Comparison of ENCODE assay signal across 8 mouse cellular contexts in genomic region chr10:74937003-74937790, GRCm38 (mm10). TPM values are rescaled to one million over a fixed set of nuclear protein-coding genes. Genes with fewer than 3 reads are reported as not detected.
DNase-seq lines count a peak whose midpoint lies in the region; ATAC-seq lines count a peak whose summit lies in the region.

No protein-coding gene starts in this region.

- H3K4me3 ChIP-seq in liver, embryonic 12.5 days = no peak overlapping the region
- H3K4me3 ChIP-seq in neural tube, embryonic 12.5 days = no peak overlapping the region

- H3K36me3 ChIP-seq in liver, embryonic 12.5 days = no peaks in the 10 kb centered on the region
- no peaks in the 10 kb centered on the region for H3K36me3 ChIP-seq in neural tube, embryonic 12.5 days

- no peak overlapping the region for H3K4me2 ChIP-seq in liver, embryonic 12.5 days
- no peak overlapping the region for H3K4me2 ChIP-seq in neural tube, embryonic 12.5 days (replicated peaks)

- H3K27ac ChIP-seq in liver, embryonic 12.5 days = no peak overlapping the region
- H3K27ac ChIP-seq in neural tube, embryonic 12.5 days = no peak overlapping the region

- WGBS in liver, embryonic 12.5 days (ENCODE audit: insufficient replicate concordance) = 66% methylated on average over 10 of the region's 10 CpGs
- 81% methylated on average over 10 of the region's 10 CpGs for WGBS in neural tube, embryonic 12.5 days

- H3K4me1 ChIP-seq in liver, embryonic 12.5 days = no peaks in the 10 kb centered on the region
- H3K4me1 ChIP-seq in neural tube, embryonic 12.5 days = no peaks in the 10 kb centered on the region

- no peak overlapping the region for H3K9ac ChIP-seq in liver, embryonic 12.5 days
- H3K9ac ChIP-seq in neural tube, embryonic 12.5 days = no peak overlapping the region

- no peaks in the 10 kb centered on the region for H3K27me3 ChIP-seq in liver, embryonic 12.5 days (replicated peaks)
- H3K27me3 ChIP-seq in neural tube, embryonic 12.5 days (replicated peaks) = no peaks in the 10 kb centered on the region

- H3K9me3 ChIP-seq in liver, embryonic 12.5 days (replicated peaks) = no peaks in the 10 kb centered on the region
- H3K9me3 ChIP-seq in neural tube, embryonic 12.5 days = no peaks in the 10 kb centered on the region

- ATAC-seq in liver, embryonic 12.5 days = peak; percentile 29
- ATAC-seq in neural tube, embryonic 12.5 days (ENCODE audit: low FRiP score, low read depth) = peak; percentile 61

- peak; percentile 31 to 66 for DNase-seq in adrenal gland, adult (ENCODE audit: inconsistent age in 2 of 2, low spot score in 1 of 2)
- DNase-seq in adrenal gland, adult 8-10 months = no peak
- DNase-seq in right cerebral cortex, adult 18-20 months = peak; percentile 46
- no peak for DNase-seq in right cerebral cortex, adult 2 months (ENCODE audit: low spot score in 2 of 2)
- DNase-seq in forelimb bud, embryonic 11.5 days (ENCODE audit: low read depth, low spot score) = peak; percentile 27
- DNase-seq in T-cell, adult 2 months (ENCODE audit: low spot score) = no peak

RNA-seq across cellular contexts. Expression of gene Gnaz, which starts 29.8 kb away (rescaled TPM):
- 10 to 100 TPM in 2 of 4 experiments, 1 to 10 TPM in 2; 3.6 to 14.9 (median 8.5) TPM for total RNA-seq in adrenal gland, adult 8-10 months (2022)
- 9.0 and 9.6 TPM in 2 replicates for polyA plus RNA-seq in liver, embryonic 12.5 days (2016; fragmentation: Nextera tagmentation; extraction: Ambion mirVana)
- 26.6 and 33.9 TPM in 2 replicates for polyA plus RNA-seq in neural tube, embryonic 12.5 days (2016; fragmentation: Nextera tagmentation; extraction: Ambion mirVana)

Comparison
In these comparisons a context has a peak if more than half of its experiments do, and no peak if none do; other contexts are left out.
1. DNase-seq: peak in adrenal gland, adult (2 of 2), right cerebral cortex, adult 18-20 months (single experiment) and forelimb bud, embryonic 11.5 days (single experiment); none in adrenal gland, adult 8-10 months (single experiment), right cerebral cortex, adult 2 months (0 of 2) and T-cell, adult 2 months (single experiment).